Mouse (Mus musculus): ENCODE measurements at regions not wholly inside any gene's neighbourhood (a gene's known extent, or its start where the extent isn't known, plus 50 kb on each side); places are given as distances from the start of the nearest gene placed in this dataset.
"Not testable (repeated sequence)": the region's sequence is repeated elsewhere in the genome, so short reads cannot be mapped to it uniquely, and the experiment has no call there.

- no peak for DNase-seq
Observed at GRCm38 (mm10) chr17:29430401-29430800, 60.2 kb upstream of the Pim1 start.

- DNase-seq, result no peak
Observed at GRCm38 (mm10) chr17:29430806-29431205, 59.7 kb upstream of the Pim1 start.

GRCm38 (mm10) chr17:29431553-29432297, 58.8 kb upstream of the Pim1 start:
- no peak for DNase-seq

GRCm38 (mm10) chr17:29432666-29433065, 57.9 kb upstream of the Pim1 start:
- DNase-seq, result no peak

GRCm38 (mm10) chr17:29433370-29433769, 57.2 kb upstream of the Pim1 start:
- DNase-seq, result no peak

- no peak for DNase-seq
Observed at GRCm38 (mm10) chr17:29434074-29434944, 56.2 kb upstream of the Pim1 start.

GRCm38 (mm10) chr17:29435345-29436006, 55.1 kb upstream of the Pim1 start:
- no peak for DNase-seq

GRCm38 (mm10) chr17:29436484-29436870, 54.1 kb upstream of the Pim1 start:
- DNase-seq, result not testable (repeated sequence)

- DNase-seq, result peak; percentile 78 to 82
Observed at GRCm38 (mm10) chr17:29436871-29437534, 53.5 kb upstream of the Pim1 start.

- peak; percentile 33 to 40 for DNase-seq
Observed at GRCm38 (mm10) chr17:29437535-29438324, 52.8 kb upstream of the Pim1 start.

GRCm38 (mm10) chr17:29438347-29439235, 52.0 kb upstream of the Pim1 start:
- DNase-seq, result peak; percentile 73 to 79

GRCm38 (mm10) chr17:29439992-29440391, 50.6 kb upstream of the Pim1 start:
- no peak for DNase-seq

- no peak for DNase-seq
Observed at GRCm38 (mm10) chr17:29440490-29440889, 50.1 kb upstream of the Pim1 start.

Measured in cerebellum, postnatal 10 days (tissue).